In genomic region chr9:45839982-45840300, GRCm38 (mm10) we compare ENCODE assay signal across 9 mouse cellular contexts. TPM values are rescaled to one million over a fixed set of nuclear protein-coding genes. Genes with fewer than 3 reads are reported as not detected.
DNase-seq lines count a peak whose midpoint lies in the region; ATAC-seq lines count a peak whose summit lies in the region.
"Had no signal": no experiment of that assay in that cellular context is flagged by ENCODE, and none has a peak within 500 bp of the region (broad histone marks: within the 10 kb centered on the region; RNA-seq: fewer than 3 reads in every experiment).

No protein-coding gene starts in this region.

- H3K9ac ChIP-seq in heart, embryonic 13.5 days: peak overlapping the region; percentile 92
- peak overlapping the region; percentile 13; the same call in 1 of the 2 replicates for H3K9ac ChIP-seq in embryonic facial prominence, embryonic 11.5 days (replicated peaks; ENCODE audit: low read length)
- peak overlapping the region; percentile 94 for H3K9ac ChIP-seq in hindbrain, embryonic 15.5 days
- H3K9ac ChIP-seq in midbrain, embryonic 15.5 days: peak overlapping the region; percentile 93; the same call in 1 of the 2 replicates

- peak overlapping the region; percentile 95 for H3K4me3 ChIP-seq in heart, embryonic 13.5 days
- H3K4me3 ChIP-seq in embryonic facial prominence, embryonic 11.5 days (ENCODE audit: low read depth, low read length): no peak overlapping the region; the same call in 1 of the 2 replicates
- H3K4me3 ChIP-seq in hindbrain, embryonic 15.5 days: peak overlapping the region; percentile 94
- H3K4me3 ChIP-seq in midbrain, embryonic 15.5 days: peak overlapping the region; percentile 76

- H3K36me3 ChIP-seq in heart, embryonic 13.5 days: 0 out of 2 replicates have a peak, but pooled peaks cover 6% of the 10 kb centered on the region
- H3K36me3 ChIP-seq in embryonic facial prominence, embryonic 11.5 days (replicated peaks; ENCODE audit: control insufficient read depth, insufficient read depth, low read depth, low read length): no peaks in the 10 kb centered on the region
- no peaks in the 10 kb centered on the region for H3K36me3 ChIP-seq in hindbrain, embryonic 15.5 days
- no peaks in the 10 kb centered on the region for H3K36me3 ChIP-seq in midbrain, embryonic 15.5 days (replicated peaks)
- H3K36me3 ChIP-seq: G1E had no signal

- peaks cover 35% of the 10 kb centered on the region for H3K4me1 ChIP-seq in heart, embryonic 13.5 days
- no peaks in the 10 kb centered on the region; the same call in 1 of the 2 replicates for H3K4me1 ChIP-seq in embryonic facial prominence, embryonic 11.5 days (ENCODE audit: control insufficient read depth, insufficient read depth, low read length)
- H3K4me1 ChIP-seq in hindbrain, embryonic 15.5 days (replicated peaks): peaks cover 42% of the 10 kb centered on the region
- peaks cover 40% of the 10 kb centered on the region for H3K4me1 ChIP-seq in midbrain, embryonic 15.5 days

- peak overlapping the region; percentile 98 for H3K4me2 ChIP-seq in heart, embryonic 13.5 days
- peak overlapping the region; percentile 96; the same call in 1 of the 2 replicates for H3K4me2 ChIP-seq in embryonic facial prominence, embryonic 11.5 days (ENCODE audit: low read depth, low read length)
- peak overlapping the region; percentile 94 for H3K4me2 ChIP-seq in hindbrain, embryonic 15.5 days
- peak overlapping the region; percentile 74 for H3K4me2 ChIP-seq in midbrain, embryonic 15.5 days

- no peak for ATAC-seq in heart, embryonic 13.5 days (ENCODE audit: extremely low read depth, insufficient number of reproducible peaks, low FRiP score, low TSS enrichment)
- no peak for ATAC-seq in embryonic facial prominence, embryonic 11.5 days (replicated peaks; ENCODE audit: insufficient number of reproducible peaks, low FRiP score, low TSS enrichment, low read depth)
- 0 out of 2 replicates have a peak, but pooled peaks have one; percentile 15 for ATAC-seq in hindbrain, embryonic 15.5 days (ENCODE audit: low FRiP score, low read depth)
- no peak for ATAC-seq in midbrain, embryonic 15.5 days (replicated peaks)

- no peaks in the 10 kb centered on the region for H3K9me3 ChIP-seq in heart, embryonic 13.5 days
- H3K9me3 ChIP-seq in embryonic facial prominence, embryonic 11.5 days (replicated peaks; ENCODE audit: control insufficient read depth, low read length): no peaks in the 10 kb centered on the region
- H3K9me3 ChIP-seq in hindbrain, embryonic 15.5 days: no peaks in the 10 kb centered on the region
- no peaks in the 10 kb centered on the region for H3K9me3 ChIP-seq in midbrain, embryonic 15.5 days
- H3K9me3 ChIP-seq: G1E had no signal

- 50% methylated on average over 7 of the region's 7 CpGs for WGBS in heart, embryonic 13.5 days
- WGBS in embryonic facial prominence, embryonic 11.5 days: 73% methylated on average over 7 of the region's 7 CpGs
- 84% methylated on average over 7 of the region's 7 CpGs for WGBS in hindbrain, embryonic 15.5 days
- WGBS in midbrain, embryonic 15.5 days: 71% methylated on average over 7 of the region's 7 CpGs

- DNase-seq in heart, adult 8-10 months (ENCODE audit: low spot score): no peak
- no peak for DNase-seq in embryonic facial prominence, embryonic 11.5 days (ENCODE audit: low spot score)
- no peak for DNase-seq in thymus, postnatal 0 days (ENCODE audit: low spot score)
- DNase-seq in thymus, postnatal 14 days: no peak
- DNase-seq in gastrocnemius, postnatal 10 days: no peak

- 0 out of 2 replicates have a peak overlapping the region, but pooled peaks have one; percentile 6 for H3K27ac ChIP-seq in heart, embryonic 13.5 days (replicated peaks)
- H3K27ac ChIP-seq in embryonic facial prominence, embryonic 11.5 days (replicated peaks; ENCODE audit: low read depth, low read length): no peak overlapping the region
- no peak overlapping the region for H3K27ac ChIP-seq in hindbrain, embryonic 15.5 days (replicated peaks)
- no peak overlapping the region for H3K27ac ChIP-seq in midbrain, embryonic 15.5 days

- H3K27me3 ChIP-seq in heart, embryonic 13.5 days (replicated peaks): no peaks in the 10 kb centered on the region
- H3K27me3 ChIP-seq in embryonic facial prominence, embryonic 11.5 days (ENCODE audit: control insufficient read depth, insufficient read depth, low read length): no peaks in the 10 kb centered on the region
- H3K27me3 ChIP-seq in hindbrain, embryonic 15.5 days: no peaks in the 10 kb centered on the region
- no peaks in the 10 kb centered on the region for H3K27me3 ChIP-seq in midbrain, embryonic 15.5 days (replicated peaks)

RNA-seq across cellular contexts. Expression of gene Bace1, which starts 1.6 kb away (rescaled TPM):
- polyA plus RNA-seq in heart, embryonic 13.5 days (2015; fragmentation: Nextera tagmentation; extraction: Ambion mirVana): 17.6 and 19.1 TPM in 2 replicates
- 10 to 100 TPM; 21.2 to 35.3 (median 27.2) TPM for total RNA-seq in heart, adult 8-10 months (2022)
- 17.8 and 22.8 TPM in 2 replicates for polyA plus RNA-seq in embryonic facial prominence, embryonic 11.5 days (2014; fragmentation: Nextera tagmentation; extraction: Ambion mirVana)
- polyA plus RNA-seq in hindbrain, embryonic 15.5 days (2015; fragmentation: Nextera tagmentation; extraction: Ambion mirVana): 52.2 and 53.1 TPM in 2 replicates
- 56.5 and 58.0 TPM in 2 replicates for polyA plus RNA-seq in midbrain, embryonic 15.5 days (2015; fragmentation: Nextera tagmentation; extraction: Ambion mirVana)
- polyA plus RNA-seq in thymus, postnatal 0 days (2015; fragmentation: Nextera tagmentation; extraction: Ambion mirVana): 8.0 and 10.3 TPM in 2 replicates
- total RNA-seq in gastrocnemius, postnatal 10 days (2021): 10 to 100 TPM; 41.8 to 43.4 TPM

RNA-seq across cellular contexts. Expression of gene Cep164, which starts 11.4 kb away (rescaled TPM):
- polyA plus RNA-seq in heart, embryonic 13.5 days (2015; fragmentation: Nextera tagmentation; extraction: Ambion mirVana): 13.0 and 14.4 TPM in 2 replicates
- total RNA-seq in heart, adult 8-10 months (2022): 1 to 10 TPM; 6.8 to 8.6 (median 7.7) TPM
- 21.7 and 22.0 TPM in 2 replicates for polyA plus RNA-seq in embryonic facial prominence, embryonic 11.5 days (2014; fragmentation: Nextera tagmentation; extraction: Ambion mirVana)
- polyA plus RNA-seq in hindbrain, embryonic 15.5 days (2015; fragmentation: Nextera tagmentation; extraction: Ambion mirVana): 14.8 and 14.9 TPM in 2 replicates
- polyA plus RNA-seq in midbrain, embryonic 15.5 days (2015; fragmentation: Nextera tagmentation; extraction: Ambion mirVana): 13.5 and 15.9 TPM in 2 replicates
- polyA plus RNA-seq in thymus, postnatal 0 days (2015; fragmentation: Nextera tagmentation; extraction: Ambion mirVana): 22.5 and 24.0 TPM in 2 replicates
- total RNA-seq in gastrocnemius, postnatal 10 days (2021): 1 to 10 TPM; 3.3 to 7.2 TPM

Comparison
In these comparisons a context has a peak if more than half of its experiments do, and no peak if none do; other contexts are left out.
1. H3K9ac ChIP-seq: peak in every context shown above with its lines; median percentile 94 in hindbrain, embryonic 15.5 days; 93 in midbrain, embryonic 15.5 days; 92 in heart, embryonic 13.5 days; 13 in embryonic facial prominence, embryonic 11.5 days.